Mouse (Mus musculus) skeletal muscle tissue, adult 2 months (tissue): ENCODE results near the gene Dab1.

Experiments
- DNase-seq: peaks from one replicate; pipeline ENCODE4 v3.0.0-alpha.2; 2012; ENCODE audit warnings: low read depth, low spot score

The Dab1 gene

DNA sequence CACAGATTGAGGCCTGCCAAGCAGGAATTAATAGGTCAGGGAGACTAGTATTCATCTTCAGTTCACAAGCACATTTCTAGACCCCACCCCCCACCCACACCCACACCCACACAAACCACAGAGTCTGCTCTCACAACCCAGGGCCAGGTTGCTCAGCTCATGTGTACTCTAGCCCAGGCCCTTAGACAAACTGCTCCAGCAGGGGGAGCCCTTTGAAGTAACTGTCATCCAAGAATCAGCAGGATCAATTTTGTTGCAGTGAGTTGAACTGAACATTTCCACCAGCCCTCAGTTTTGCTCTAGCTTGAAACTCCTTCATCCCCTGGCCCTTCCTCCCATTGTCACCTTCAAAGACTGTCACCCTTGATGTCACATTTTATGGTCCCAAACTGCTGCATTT lies 1046.4 kb downstream of the Dab1 start:
- no peak for DNase-seq

DNA sequence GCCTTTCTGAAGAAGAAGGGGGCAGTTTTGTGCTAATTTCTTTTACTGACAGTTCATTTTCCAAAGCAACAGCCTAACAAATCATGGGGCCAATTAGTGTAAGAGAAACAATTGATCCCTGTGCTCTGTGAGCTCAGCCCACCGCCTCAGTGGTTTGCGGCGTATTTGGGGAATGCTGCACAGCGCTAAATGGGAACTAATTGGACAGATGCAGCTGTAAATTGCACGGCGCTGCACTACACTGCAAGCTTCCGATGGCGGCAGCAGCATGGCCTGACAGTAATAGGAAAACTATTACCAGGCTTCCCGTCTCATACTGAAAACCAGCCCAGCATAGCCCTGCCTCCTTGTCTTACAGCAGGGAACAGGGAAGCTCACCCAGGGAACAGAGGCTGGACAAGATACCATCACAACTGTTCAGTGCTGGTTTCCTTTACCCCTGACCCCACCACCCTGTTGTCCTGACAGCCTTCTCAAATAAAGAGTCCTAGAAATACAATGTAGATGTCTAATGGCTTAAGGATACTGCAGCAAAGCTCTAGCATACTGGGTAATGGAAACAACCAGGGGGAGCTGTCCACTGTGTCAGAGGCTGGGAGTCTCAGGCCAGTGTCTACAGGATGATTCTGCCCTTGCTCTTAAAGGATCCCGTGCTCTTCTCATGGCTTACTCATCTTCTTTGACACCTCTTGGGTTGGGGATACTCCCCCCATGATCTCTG lies 1047.8 kb downstream of the Dab1 start:
- DNase-seq = no peak

DNA sequence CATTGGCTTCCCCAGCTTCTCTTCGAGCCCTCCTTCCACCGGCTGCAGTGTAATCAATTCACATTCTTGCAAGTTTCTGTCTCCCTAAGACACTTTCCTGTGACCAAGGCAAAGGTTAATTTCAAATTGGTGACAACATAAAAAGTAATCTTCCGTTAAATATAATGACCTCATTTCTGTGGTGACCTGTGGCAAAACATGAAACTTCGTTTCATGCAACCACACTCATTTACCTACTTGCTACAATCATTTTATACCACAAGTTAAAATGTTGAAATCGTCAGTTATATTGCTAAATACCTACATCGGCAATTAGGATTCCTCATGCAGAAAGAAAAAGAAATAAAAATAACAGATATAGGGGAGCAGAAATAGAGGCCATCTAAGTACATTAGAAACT lies 1048.9 kb downstream of the Dab1 start:
- DNase-seq = no peak

DNA sequence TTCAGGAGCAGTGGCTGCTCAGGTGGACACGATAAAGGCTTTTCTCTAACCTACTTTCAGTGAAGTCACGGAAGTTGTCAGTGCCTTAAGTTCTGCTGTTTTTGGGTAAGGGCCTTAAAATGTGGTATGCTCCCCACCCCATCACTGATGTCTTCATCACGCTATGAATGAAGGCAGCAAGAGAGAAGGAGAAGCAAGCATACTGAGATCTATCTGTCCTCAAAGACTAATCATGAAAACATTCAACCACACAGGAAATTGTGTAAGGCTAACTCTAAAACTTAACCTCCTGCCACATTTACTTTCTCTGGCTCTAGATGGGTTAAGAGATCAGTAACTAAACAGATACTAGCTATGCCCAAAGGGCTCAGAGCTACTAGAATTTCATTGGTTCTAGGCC lies 1050.2 kb downstream of the Dab1 start:
- no peak for DNase-seq

DNA sequence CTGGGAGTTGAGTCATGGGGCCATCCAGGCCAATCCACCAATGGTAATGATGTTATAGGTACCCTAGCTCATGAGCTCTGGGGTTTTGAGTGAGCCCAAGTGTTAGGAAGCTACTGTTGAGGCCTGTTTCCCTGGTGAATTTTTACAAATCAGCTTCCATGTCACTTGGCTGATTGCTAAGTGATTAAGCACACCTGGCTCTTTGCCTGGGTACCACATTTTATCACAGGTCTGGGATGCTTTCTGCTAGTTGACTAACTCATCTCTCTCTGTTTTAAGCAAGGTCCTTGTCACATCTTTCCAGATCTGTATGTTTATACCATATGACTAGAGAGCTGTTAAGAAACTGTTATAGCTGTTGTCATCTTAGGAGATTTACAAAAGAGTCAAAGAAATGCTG lies 1051.6 kb downstream of the Dab1 start:
- DNase-seq = no peak

DNA sequence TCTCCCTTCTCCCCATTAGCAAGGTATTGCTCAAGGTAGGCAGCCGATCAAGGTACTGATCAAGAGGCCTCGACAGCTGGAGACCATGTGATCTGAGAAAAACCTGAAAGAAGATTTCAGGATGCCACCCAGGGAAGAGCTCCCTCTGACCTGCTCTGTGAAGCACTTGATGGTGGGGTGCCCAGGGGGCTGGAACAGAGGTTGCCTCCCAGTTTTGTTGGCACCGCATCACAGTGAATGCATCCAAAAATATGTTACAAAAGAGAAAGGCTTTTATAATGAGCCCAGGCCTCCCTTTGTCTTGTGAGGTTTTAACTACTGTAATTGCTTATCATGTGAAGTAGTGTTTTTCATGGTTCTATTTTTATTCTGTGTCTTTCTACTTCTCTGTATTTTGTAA lies 1054.2 kb downstream of the Dab1 start:
- no peak for DNase-seq

DNA sequence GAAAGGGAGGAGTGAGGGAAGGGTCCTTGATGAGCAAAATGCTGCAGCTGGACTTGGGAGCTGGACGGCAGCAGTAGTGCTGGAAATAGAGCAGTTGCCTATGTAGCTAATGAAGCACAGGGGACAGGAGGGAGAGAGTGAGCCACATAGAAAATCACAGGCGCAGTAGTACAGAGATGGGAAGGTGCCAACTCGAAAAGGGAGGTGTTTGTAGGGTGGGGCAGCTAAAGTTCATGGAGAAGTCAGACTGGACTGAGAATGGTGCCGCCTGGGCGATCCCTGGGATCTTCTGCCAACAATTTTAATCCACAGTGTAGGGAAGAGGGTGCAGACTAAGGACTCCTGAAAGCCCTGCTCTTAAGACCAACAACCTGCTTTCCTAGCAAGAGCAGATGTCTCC lies 1055.5 kb downstream of the Dab1 start:
- no peak for DNase-seq

DNA sequence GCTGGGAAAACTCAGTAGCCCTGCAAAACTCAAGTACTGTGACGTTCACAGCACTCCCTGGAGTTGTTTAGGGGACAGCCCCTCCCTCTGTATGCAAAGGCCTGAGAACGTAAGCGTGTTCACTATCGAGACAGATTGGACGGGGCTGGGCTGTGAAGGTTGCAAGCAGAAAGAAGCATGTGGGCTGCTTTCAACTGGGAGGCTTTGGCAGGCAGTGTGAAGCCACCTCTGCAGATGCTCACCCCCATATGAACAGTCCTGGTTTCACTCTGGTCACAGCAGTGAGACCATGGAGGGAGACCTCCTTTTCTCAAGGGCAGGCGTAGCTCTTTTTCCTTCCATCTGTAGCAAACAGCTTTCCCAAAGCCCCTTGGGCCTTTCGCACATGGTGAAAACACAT lies 1059.1 kb downstream of the Dab1 start:
- no peak for DNase-seq

DNA sequence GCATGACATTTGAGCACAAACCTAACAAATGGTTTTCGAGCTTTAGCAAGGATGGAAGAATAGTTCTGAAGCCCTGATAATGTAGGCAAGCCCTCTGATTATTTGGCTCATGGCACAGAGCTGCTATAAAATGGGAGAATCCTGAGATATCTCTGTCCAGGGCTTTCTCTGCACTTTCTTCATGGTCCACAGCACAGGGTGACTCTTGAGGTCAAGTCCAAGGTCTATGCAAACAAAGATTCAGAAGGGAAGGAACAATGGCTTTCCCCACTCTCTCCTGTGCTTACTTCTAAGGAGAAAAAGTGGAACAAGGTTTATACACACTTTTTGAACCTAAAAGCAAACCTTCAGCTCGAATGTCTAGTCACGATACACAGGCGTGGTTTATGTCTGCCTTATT lies 1061.3 kb downstream of the Dab1 start:
- no peak for DNase-seq

DNA sequence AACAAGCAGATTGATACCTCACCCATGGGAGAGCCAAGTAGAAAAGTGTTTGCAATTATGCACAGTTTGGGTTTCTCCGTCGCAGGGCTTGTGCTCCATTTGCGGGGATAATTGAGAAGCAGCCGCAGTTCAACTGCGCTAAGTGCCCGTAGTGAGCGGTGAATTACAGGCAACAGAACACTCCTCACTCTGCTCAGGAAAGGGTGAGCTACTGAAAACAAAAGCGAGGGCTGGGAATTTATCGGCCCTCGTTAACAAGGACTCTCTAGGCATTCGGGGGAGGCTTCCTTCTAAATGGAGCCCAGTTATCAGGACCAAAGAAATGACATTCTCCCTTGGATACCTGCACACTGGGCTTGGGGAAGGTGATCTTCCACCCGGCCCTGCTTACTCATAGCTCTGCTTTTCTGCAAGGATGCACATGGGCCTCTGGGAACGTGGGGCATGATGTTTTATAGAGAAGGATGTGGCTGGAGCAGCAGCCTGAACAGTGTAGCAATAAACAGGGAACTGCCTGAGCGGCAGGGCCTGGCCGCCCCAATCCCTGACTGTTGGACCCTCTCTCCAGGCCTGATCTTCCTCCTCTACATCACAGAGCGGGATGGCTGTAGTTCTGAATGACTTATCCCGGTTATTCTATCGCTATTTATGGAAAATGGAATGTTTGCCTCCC lies 1067.1 kb downstream of the Dab1 start:
- no peak for DNase-seq

DNA sequence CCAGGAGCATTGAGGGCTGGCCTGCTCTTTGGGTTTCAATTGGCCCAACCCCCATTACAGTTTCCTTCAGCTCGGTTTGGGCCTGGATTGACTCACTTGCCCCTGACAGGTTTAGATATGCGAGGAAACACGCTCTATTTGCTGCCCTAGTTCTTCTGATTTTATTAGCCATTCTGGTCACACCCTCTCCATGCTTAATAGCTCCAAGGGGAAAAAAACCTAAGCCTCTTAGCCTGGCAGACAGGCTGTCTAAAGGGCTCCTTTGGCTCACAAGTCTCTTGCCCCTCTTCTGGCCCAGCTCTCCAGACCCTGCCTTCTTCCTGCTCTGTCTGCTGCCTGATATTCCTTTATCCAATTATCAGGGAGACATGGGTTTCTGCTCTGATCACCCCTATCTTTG lies 1069.9 kb downstream of the Dab1 start:
- no peak for DNase-seq

DNA sequence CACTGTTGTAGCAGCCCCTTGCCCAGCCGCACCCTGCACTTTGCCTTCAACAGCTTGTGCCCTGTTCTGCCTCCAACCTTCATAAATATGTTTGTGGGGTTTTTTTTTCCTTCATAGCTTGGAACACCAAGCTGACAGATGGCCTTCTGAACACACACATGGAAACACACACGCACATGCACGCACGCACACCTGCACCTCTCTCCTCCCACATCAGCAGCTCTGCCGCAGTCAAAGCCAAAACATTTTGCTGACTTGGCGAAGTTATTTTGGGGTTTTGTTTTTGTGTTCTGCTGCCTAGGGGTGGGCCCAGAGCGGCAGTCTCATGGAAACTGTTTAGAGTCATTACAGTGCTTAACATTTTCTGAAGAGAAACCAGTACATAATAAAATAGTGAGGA lies 1071.9 kb downstream of the Dab1 start:
- no peak for DNase-seq

DNA sequence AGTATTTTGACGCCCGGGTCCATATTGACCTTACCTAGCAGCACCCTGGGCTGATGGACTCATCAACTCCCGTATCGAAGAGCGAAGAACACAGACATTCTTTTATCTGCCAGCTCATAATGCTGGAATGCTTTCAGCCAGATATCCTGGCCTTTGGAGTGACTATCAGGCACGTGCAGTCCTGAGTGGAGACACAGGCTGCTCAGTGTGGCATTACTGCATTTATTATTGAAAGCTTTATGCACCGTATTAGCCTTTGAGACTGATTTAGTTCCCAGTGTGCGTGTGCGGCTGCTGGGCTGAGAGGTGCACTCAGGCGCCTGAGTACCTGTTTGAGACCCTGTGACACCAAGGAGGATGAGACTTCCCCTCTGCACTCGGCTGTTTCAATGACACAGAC lies 1075.0 kb downstream of the Dab1 start:
- DNase-seq = no peak

DNA sequence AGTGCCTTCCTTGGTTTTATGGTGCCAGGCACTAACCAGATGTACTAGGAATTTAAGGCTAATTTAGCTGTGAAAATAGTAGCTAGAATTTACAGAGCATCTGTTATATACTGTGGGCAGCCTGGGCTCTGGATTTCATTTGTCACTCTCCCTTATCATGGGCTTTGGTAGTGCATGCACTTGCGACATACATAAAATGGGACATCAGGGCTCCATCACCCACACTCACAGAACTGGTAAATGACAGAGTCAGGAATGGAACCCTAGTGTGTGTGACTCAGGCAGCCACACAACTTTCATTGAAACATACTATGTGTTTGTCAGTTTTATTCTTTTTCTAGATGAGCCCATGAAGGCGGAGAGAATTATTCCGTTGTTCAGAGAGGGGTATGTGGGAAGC lies 1077.4 kb downstream of the Dab1 start:
- no peak for DNase-seq

DNA sequence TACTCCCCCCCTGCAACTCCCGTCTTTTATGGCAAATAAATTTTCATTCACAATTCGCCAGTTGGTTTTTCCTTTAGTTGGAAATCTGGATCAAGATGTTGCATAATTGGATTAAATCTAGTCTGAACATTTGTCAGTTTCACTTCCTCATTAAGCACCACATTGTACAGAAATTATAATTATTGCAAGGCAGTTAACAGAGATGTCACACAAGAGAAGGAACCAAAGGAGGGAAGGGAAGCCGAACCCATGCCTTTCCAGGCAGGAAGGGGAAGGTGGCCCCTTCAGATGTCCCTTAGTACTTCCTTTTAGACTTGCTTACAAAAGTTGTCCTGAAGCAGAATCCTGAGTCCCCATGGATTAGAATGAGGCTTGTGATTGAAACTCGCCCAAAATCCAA lies 1078.5 kb downstream of the Dab1 start:
- DNase-seq = no peak

DNA sequence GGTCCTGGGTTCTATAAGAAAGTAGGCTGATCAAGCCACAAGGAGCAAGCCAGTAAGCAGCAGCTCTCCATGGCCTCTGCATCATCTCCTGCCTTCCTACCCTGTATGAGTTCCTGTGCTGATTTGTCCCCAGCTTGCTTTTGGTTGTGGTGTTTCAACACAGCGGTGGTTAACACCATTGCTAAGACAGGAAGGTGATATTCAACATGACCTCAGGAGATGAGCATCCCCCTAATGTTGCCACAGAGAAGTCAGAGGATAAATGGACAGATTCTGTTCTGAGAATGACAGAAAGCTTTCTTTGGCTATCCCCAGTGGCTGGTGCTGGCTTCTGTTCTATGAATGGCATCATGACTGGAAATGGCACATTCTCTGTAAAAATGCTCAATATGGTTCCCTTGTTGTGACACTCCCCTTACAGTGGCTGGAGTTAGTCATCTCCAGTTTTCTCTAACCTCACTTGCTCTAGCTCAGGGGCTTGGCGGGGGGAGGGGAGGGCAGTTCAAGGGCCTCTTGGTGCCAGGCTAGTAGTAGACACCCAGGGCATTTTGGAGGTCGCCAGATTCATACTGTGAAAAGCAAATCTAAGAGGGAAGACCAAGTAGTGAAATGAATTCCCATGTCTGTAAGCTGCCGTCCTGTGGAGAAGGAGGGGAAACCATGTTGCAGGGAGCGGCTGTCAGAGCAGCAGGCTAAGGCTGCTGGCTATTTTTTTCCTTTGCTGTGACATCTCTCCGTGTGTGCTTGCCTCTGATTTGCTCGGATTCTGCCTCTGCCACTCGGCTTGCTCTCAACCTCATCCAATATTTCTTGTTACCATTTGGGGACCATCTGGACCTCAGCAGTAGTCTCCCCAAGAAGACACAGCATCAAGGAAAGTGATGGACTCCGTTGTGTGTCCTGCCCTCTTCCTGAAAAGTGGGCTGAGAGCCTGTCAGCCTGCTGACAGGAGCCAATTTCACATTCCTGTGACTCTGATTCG lies 1086.8 kb downstream of the Dab1 start:
- no peak for DNase-seq

DNA sequence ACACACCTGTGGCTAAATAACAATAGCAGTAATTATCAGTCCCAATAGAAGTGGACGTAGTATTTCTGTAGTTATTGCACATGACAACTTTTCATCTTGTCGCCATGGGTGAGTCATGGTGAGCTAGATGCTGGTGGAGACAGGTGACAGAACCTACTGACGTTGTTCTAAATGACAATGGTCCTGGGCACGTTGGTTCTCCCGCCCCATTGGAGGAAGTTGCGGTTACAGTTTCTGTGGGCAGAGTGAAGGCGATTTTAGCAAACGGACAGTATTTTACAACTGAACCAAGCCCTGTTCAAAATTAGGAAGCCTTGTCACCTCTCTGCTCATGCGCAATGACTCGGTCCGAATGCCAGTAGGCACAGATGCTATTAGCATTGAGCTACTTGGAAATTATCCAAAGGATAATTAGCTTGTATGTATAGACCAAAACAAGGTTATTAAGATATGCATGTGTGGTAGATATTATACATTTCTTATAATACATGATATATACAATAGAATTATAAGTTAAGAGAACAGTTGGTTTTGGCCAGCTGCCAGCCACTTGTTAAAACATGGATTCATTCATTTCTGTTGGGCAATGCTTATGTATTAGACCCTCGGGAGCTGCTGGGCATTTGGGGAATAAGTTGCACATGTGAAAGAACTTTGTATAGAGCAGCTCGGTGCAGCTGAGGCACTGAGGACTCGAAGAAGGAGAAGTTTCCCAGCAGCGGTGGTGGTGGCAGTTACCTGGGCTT lies 1093.4 kb downstream of the Dab1 start:
- no peak for DNase-seq

DNA sequence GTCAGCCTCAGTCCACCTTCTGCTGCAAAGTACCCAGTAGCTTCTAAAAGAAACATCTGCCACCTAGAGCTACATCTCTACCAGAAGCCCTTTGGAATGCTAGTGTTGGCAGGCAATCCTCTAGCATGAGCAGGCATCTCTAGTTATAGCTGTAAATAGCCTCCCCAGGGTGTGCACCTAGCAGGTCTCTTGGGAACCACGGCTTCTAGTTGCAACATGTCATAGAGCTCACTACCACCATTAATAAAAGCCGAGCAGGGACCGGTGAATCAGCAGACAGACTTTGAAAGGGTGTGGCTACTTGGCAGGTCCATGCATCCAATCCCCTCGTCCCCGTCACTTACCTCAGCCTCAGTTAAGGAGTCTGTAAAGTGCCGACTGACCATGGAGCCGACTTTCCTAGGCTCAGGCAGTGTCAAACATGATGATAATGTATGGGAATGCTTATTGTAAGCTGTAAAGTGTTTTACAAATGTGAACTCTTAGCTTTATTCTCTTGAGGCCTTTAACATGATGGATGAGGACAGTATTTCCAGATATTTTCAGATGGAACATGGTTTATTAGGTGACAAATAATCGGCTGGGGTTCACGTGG lies 1095.9 kb downstream of the Dab1 start:
- DNase-seq = no peak

DNA sequence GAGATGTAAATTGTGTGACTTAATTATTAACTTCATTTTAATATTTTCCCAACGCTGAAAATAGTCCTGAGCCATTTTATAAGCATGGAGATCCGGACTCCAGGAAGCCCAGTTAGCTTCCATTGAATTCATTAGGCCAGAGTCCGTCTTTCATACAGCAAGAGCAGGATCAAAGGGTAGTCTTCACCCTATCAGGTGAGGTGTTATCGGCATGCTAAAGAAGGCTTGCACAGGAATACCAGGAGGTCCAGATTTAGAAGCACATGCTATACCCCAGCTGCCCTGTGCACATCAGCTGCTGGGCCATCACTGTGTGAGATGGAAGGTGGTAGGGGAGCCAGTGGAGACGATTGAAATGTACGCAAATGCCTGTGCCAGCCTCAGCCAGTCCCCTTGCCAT lies 1096.7 kb downstream of the Dab1 start:
- no peak for DNase-seq

DNA sequence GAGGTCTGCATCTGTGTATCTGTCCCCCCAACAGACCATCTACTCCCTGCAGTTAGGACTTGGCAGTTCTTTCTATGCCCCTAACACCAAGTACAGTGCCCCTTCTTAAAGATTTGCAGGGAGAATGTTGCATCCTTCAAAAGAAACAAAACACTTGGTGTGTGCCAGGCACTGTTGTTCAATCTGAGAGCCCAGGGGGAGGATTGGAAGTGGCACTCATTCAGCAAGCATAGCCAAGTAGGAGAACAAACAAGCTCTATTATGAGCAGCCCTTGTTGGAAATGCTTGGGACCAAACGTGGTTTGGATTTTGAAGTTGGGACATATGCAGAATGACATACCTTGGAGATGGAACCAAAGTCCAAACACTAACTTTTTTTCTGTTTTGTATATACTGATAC lies 1097.3 kb downstream of the Dab1 start:
- no peak for DNase-seq
